Mouse (Mus musculus): ENCODE results near the gene Cd244a. TPM values are rescaled to one million over a fixed set of nuclear protein-coding genes. Genes with fewer than 3 reads are reported as not detected.

Gene Cd244a
- polyA plus RNA-seq (2012; rRNA removed) = 1.2 and 2.0 TPM in 2 replicates

DNA sequence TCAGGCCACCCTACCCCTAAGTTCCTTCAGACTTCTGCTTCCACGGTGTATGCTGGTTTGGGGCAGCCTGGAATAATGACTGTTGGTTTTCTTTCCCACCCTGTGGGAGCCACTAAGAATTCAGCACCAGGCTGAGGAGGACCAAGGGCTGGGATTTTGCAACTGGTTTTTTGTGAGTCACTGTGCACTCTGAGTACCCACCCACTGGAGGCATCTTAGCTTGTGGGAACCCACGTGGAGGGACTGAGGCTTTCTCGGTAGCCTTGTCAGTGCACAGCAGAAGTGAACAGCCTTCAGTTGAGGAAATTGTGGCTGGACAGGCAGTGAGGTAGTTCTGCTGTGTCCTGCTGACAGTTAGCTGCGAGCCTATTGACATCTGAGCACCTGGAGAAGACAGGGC, at the start of gene Cd244a:
TSS of gene Cd244a (plus strand) at position 296 of the 400 bp plus-strand sequence.
- H3K27ac ChIP-seq (ENCODE audit: insufficient read depth, low read depth, low read length) = peak within 1 kb of the TSS; percentile 32; the same call in 1 of the 2 replicates
- peak within 1 kb of the TSS; percentile 45 for H3K4me3 ChIP-seq (ENCODE audit: low read depth, low read length)
- no peaks in the 10 kb centered on the region for H3K36me3 ChIP-seq (ENCODE audit: control insufficient read depth, insufficient read depth, low read length)
- H3K27me3 ChIP-seq (ENCODE audit: control insufficient read depth, insufficient read depth, low read length) = no peaks in the 10 kb centered on the region
- H3K4me1 ChIP-seq (ENCODE audit: control insufficient read depth, insufficient read depth, insufficient read length, low read length) = no peaks in the 10 kb centered on the region
- TF ChIP-seq POLR2A (IDR thresholded peaks at IDR 0.05; ENCODE audit: low read depth, low read length) = no peak
- no peak for TF ChIP-seq CTCF (IDR thresholded peaks at IDR 0.05; ENCODE audit: extremely low read depth, insufficient read length, insufficient replicate concordance, low read depth, low read length)
- WGBS = 66% methylated on average over 4 of the region's 4 CpGs

DNA sequence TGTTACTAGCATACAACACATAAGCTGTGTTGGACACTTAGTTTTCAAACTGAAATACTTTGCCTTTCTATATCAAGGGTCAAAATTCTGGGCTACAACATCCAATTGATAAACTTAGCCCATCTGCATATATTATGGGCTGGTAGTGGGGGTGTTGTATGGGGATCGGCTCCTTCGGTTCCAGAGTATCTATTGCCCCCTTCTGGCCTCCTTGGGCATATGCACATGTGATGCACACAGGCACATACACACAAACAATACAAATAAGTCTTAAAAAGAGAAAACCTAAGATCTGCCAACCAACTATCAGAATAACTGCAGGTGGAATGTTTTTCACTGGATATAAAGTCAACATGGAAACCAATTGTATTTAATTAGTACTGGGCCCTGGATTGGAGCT, 45.8 kb upstream of the Cd244a start:
- TF ChIP-seq POLR2A (IDR thresholded peaks at IDR 0.05; ENCODE audit: low read depth, low read length) = no peak
- peak; percentile 24; the same call in 1 of the 2 replicates for TF ChIP-seq CTCF (IDR thresholded peaks at IDR 0.05; ENCODE audit: extremely low read depth, insufficient read length, insufficient replicate concordance, low read depth, low read length)
- Histone ChIP-seq H3K36me3 (ENCODE audit: control insufficient read depth, insufficient read depth, low read length) (no peaks in the 10 kb centered on the region), H3K27me3 (ENCODE audit: control insufficient read depth, insufficient read depth, low read length) (no peaks in the 10 kb centered on the region), H3K4me3 (ENCODE audit: low read depth, low read length) (no peak overlapping the region), H3K27ac (ENCODE audit: insufficient read depth, low read depth, low read length) (no peak overlapping the region), H3K4me1 (ENCODE audit: control insufficient read depth, insufficient read depth, insufficient read length, low read length) (no peaks in the 10 kb centered on the region)
- 91% methylated on average over 2 of the region's 2 CpGs for WGBS

DNA sequence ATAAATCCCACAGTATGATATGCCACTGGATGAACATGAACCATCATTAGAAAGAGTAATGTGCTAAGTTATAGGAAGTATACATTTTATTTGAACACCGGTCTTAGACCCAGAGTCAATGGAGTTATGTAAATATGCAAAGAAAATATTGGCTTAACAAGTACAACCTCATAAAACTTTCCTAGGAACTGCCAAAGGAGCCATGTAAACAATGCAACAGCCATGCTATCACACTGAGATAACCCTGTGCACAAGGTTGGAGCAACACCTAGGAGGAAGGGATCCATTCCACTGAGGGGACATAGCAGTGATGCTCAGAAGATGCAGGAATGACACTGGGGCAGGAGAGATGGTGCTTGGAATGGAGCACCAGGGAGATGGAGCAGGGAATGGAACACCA, 45.2 kb upstream of the Cd244a start:
- Histone ChIP-seq H3K27ac (ENCODE audit: insufficient read depth, low read depth, low read length) (no peak overlapping the region), H3K27me3 (ENCODE audit: control insufficient read depth, insufficient read depth, low read length) (no peaks in the 10 kb centered on the region), H3K36me3 (ENCODE audit: control insufficient read depth, insufficient read depth, low read length) (no peaks in the 10 kb centered on the region), H3K4me1 (ENCODE audit: control insufficient read depth, insufficient read depth, insufficient read length, low read length) (no peaks in the 10 kb centered on the region), H3K4me3 (ENCODE audit: low read depth, low read length) (no peak overlapping the region)
- 29% methylated on average over 1 of the region's 1 CpGs for WGBS
- TF ChIP-seq POLR2A (IDR thresholded peaks at IDR 0.05; ENCODE audit: low read depth, low read length) = no peak
- TF ChIP-seq CTCF (IDR thresholded peaks at IDR 0.05; ENCODE audit: extremely low read depth, insufficient read length, insufficient replicate concordance, low read depth, low read length) = no peak

DNA sequence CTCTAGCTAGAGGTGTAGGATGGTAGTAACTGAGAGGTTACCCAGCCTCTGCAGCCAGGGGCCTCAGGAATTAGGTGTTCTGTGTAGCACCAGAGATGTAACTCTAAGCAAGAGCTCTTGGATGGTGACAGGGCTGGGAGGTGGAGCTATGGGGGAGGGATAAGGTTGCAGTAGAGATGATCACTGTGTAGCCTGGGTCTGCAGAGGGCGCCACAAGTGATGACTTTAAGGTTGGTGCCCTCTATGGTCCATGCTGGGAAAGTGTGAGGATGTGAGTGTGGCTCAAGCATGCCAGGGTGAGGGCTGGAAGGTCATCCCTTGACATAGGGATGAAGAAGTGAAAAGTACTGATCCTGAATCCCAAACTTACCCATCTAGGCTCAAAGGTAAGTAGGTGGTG, 44.0 kb upstream of the Cd244a start:
- Histone ChIP-seq H3K4me3 (ENCODE audit: low read depth, low read length) (no peak overlapping the region), H3K27ac (ENCODE audit: insufficient read depth, low read depth, low read length) (no peak overlapping the region), H3K36me3 (ENCODE audit: control insufficient read depth, insufficient read depth, low read length) (no peaks in the 10 kb centered on the region), H3K27me3 (ENCODE audit: control insufficient read depth, insufficient read depth, low read length) (no peaks in the 10 kb centered on the region), H3K4me1 (ENCODE audit: control insufficient read depth, insufficient read depth, insufficient read length, low read length) (no peaks in the 10 kb centered on the region)
- TF ChIP-seq POLR2A (IDR thresholded peaks at IDR 0.05; ENCODE audit: low read depth, low read length) (no peak), CTCF (IDR thresholded peaks at IDR 0.05; ENCODE audit: extremely low read depth, insufficient read length, insufficient replicate concordance, low read depth, low read length) (peak; percentile 35; the same call in 1 of the 2 replicates)
- 45% methylated on average over 1 of the region's 1 CpGs for WGBS

DNA sequence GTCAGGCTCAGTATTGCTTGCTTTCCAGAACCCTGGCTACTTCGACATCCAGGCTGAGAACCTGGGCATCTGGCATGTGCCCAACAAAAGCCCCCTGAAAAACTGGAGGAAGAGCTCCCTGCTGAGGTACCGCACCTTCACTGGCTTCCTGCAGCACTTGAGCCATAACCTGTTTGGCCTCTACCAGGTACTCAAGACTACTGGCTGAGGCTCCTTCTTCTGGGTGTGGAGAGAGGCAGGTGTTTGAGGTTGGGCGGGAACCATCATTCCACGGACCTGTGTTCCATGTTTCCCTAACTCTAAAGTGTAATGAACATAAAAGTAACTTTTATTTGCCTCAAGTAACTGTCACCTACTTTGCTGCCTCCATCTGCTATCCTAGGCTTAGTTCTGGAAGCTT, 43.4 kb upstream of the Cd244a start:
- WGBS = 49% methylated on average over 4 of the region's 4 CpGs
- H3K27me3 ChIP-seq (ENCODE audit: control insufficient read depth, insufficient read depth, low read length) = no peaks in the 10 kb centered on the region
- no peaks in the 10 kb centered on the region for H3K36me3 ChIP-seq (ENCODE audit: control insufficient read depth, insufficient read depth, low read length)
- TF ChIP-seq CTCF (IDR thresholded peaks at IDR 0.05; ENCODE audit: extremely low read depth, insufficient read length, insufficient replicate concordance, low read depth, low read length) (no peak), POLR2A (IDR thresholded peaks at IDR 0.05; ENCODE audit: low read depth, low read length) (no peak)
- no peak overlapping the region for H3K4me3 ChIP-seq (ENCODE audit: low read depth, low read length)
- H3K27ac ChIP-seq (ENCODE audit: insufficient read depth, low read depth, low read length) = no peak overlapping the region
- no peaks in the 10 kb centered on the region for H3K4me1 ChIP-seq (ENCODE audit: control insufficient read depth, insufficient read depth, insufficient read length, low read length)

DNA sequence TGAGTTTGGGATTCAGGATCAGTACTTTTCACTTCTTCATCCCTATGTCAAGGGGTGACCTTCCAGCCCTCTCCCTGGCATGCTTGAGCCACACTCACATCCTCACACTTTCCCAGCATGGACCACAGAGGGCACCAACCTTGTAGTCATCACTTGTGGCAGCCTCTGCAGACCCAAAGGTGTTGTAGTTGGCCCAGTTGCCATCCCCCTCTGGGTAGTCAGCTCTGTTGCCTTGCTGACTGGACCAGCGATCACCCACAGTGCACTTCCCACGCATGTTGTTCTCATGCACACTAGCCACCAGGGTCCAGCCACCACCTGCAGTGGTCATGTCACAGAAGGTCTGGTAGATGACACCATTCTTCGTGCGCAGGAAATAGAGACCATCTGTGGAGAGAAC, 27.6 kb upstream of the Cd244a start:
- Histone ChIP-seq H3K27ac (ENCODE audit: insufficient read depth, low read depth, low read length) (no peak overlapping the region), H3K36me3 (ENCODE audit: control insufficient read depth, insufficient read depth, low read length) (no peaks in the 10 kb centered on the region), H3K27me3 (ENCODE audit: control insufficient read depth, insufficient read depth, low read length) (0 out of 2 replicates have a peak, but pooled peaks cover 2% of the 10 kb centered on the region), H3K4me3 (ENCODE audit: low read depth, low read length) (no peak overlapping the region), H3K4me1 (ENCODE audit: control insufficient read depth, insufficient read depth, insufficient read length, low read length) (peaks cover under 1% of the 10 kb centered on the region; the same call in 1 of the 2 replicates)
- TF ChIP-seq CTCF (IDR thresholded peaks at IDR 0.05; ENCODE audit: extremely low read depth, insufficient read length, insufficient replicate concordance, low read depth, low read length) (no peak), POLR2A (IDR thresholded peaks at IDR 0.05; ENCODE audit: low read depth, low read length) (no peak)
- WGBS = 94% methylated on average over 4 of the region's 4 CpGs

DNA sequence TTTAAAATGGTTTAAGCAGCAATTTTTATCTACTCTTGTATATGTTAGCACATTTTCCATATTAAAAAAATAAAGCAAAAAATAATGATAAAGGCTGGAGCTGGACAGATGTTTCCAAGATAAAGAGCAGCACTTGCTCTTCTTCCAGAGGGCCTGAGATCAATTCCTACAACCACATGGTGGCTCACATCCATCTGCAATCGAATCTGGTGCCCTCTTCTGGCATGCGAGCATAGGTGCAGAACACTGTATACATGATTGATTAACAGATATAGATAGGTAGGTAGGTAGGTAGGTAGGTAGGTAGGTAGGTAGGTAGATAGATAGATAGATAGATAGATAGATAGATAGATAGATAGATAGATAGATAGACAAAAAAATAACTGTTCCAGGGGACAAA, 26.2 kb upstream of the Cd244a start:
- 50% methylated on average over 2 of the region's 2 CpGs for WGBS
- TF ChIP-seq POLR2A (IDR thresholded peaks at IDR 0.05; ENCODE audit: low read depth, low read length) (no peak), CTCF (IDR thresholded peaks at IDR 0.05; ENCODE audit: extremely low read depth, insufficient read length, insufficient replicate concordance, low read depth, low read length) (peak; percentile 41; the same call in 1 of the 2 replicates)
- no peaks in the 10 kb centered on the region for H3K36me3 ChIP-seq (ENCODE audit: control insufficient read depth, insufficient read depth, low read length)
- H3K4me3 ChIP-seq (ENCODE audit: low read depth, low read length) = no peak overlapping the region
- H3K27ac ChIP-seq (ENCODE audit: insufficient read depth, low read depth, low read length) = no peak overlapping the region
- H3K4me1 ChIP-seq (ENCODE audit: control insufficient read depth, insufficient read depth, insufficient read length, low read length) = no peaks in the 10 kb centered on the region; the same call in 1 of the 2 replicates
- H3K27me3 ChIP-seq (ENCODE audit: control insufficient read depth, insufficient read depth, low read length) = 0 out of 2 replicates have a peak, but pooled peaks cover 2% of the 10 kb centered on the region
